Mouse (Mus musculus): ENCODE measurements around the gene Atp5f1.

DNA sequence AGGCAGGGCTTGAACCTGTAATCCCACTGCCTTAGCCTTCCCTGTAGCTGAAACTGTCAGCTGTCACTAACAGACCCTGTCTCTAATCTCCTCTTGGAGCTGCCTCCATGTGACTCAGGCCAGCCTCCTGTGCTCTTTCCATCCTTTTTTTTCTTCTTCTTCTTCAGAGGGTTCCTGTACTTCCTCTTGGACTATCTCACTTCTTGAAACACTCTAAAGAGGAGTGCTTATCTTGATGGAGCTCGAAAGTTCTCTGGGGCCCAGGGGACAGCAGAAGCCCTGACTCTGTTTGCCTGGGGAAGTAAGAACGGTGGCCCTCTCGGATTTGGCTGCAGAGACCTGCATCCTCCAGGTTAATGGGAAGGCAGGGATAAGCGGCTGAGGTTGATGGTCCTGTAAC, 55.7 kb downstream of the Atp5f1 start:
- TF ChIP-seq CTCF (IDR thresholded peaks at IDR 0.05) (no peak), EP300 (IDR thresholded peaks at IDR 0.05) (no peak)

Data from lung, postnatal 0 days (tissue).